Mouse (Mus musculus): ENCODE measurements around the gene Bap1.

DNA sequence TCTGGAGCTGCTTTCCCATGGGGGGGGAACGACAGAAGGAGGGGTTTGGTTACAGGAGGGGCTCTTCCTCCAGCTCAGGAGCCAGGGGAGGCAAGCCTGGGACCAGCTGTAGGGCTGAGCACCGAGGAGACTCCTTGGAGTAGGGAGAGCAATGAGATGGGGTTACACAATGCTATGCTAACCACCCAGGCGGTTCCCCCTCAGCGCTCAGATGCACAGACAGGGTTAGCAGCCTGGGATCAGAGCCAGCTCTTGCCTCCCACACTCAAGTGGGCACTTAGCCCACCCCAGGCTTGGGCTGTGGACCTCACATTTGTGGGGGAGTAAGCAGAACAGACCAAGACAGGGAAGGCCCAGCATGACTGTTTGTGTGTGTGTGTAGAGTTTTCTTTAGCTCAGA, 24.3 kb upstream of the Bap1 start:
- no peak for TF ChIP-seq CTCF (IDR thresholded peaks at IDR 0.05)
- TF ChIP-seq EP300 (IDR thresholded peaks at IDR 0.05) = no peak
